Mouse (Mus musculus) erythroblast, embryonic 14.5 days (primary cell): ENCODE measurements around the gene Tmem14c. TPM values are rescaled to one million over a fixed set of nuclear protein-coding genes. Genes with fewer than 3 reads are reported as not detected.
"Not testable (repeated sequence)": the region's sequence is repeated elsewhere in the genome, so short reads cannot be mapped to it uniquely, and the experiment has no call there.

ENCODE experiments used
- H3K27me3 ChIP-seq: 2 replicates; pipeline ENCODE4 v1.6.1; 2012; ENCODE audit warnings: inconsistent platforms; ENCODE audit not compliant: control insufficient read depth
- H3K36me3 ChIP-seq: 2 replicates; pipeline ENCODE4 v1.6.1; 2012; ENCODE audit warnings: mild to moderate bottlenecking, inconsistent platforms; ENCODE audit not compliant: control insufficient read depth
- H3K4me1 ChIP-seq: 2 replicates; pipeline ENCODE4 v1.6.1; 2012; ENCODE audit warnings: inconsistent platforms; ENCODE audit not compliant: control insufficient read depth
- H3K4me3 ChIP-seq: replicated peaks from 2 replicates; pipeline ENCODE3; 2012; ENCODE audit warnings: moderate library complexity, mild to moderate bottlenecking, inconsistent platforms
- H3K9me3 ChIP-seq: 2 replicates; pipeline ENCODE4 v1.6.1; 2012; ENCODE audit warnings: low read length, inconsistent platforms, mixed read lengths; ENCODE audit not compliant: control insufficient read depth
- GATA1 ChIP-seq: IDR thresholded peaks from 2 replicates; pipeline ENCODE4 v1.6.1; 2012; ENCODE audit warnings: low read length, inconsistent platforms, mixed read lengths
- TAL1 ChIP-seq: IDR thresholded peaks from 3 replicates; pipeline ENCODE4 v1.6.1; 2012; ENCODE audit warnings: low read length, inconsistent platforms, mixed read lengths
- polyA plus RNA-seq: library from polyadenylated mRNA; stranded (reverse); fragments of >175 nt; gene quantifications from 2 replicates; pipeline ENCODE4 v1.2.3, GENCODE M21; 2012

The Tmem14c gene
- polyA plus RNA-seq, 1 experiment: 128 TPM

DNA sequence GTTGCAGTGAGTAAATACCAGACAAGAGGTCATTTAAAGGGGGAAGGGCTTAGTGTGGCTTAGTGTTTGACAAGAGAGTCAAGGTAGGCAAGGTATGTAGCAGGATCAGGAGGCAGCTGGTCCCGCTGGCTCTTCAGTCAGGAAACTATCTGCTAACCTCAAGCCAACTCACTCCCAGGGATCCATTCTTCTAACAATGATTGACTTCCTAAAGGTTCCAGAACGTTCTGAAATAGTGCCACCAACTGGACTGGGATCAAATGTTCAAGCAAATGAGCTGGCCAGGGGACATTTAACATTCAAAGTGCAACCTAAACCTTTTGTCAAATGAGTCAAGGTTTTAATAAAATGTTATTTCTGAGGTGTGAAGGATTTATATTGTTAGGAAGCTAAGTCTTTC lies 36.8 kb upstream of the Tmem14c start:
- H3K36me3 ChIP-seq: no peaks in the 10 kb centered on the region; the same call in 1 of the 2 replicates
- no peak for TF ChIP-seq TAL1
- TF ChIP-seq GATA1: no peak
- peaks cover 28% of the 10 kb centered on the region for H3K4me1 ChIP-seq
- H3K4me3 ChIP-seq: no peak overlapping the region
- no peaks in the 10 kb centered on the region for H3K27me3 ChIP-seq
- H3K9me3 ChIP-seq: no peaks in the 10 kb centered on the region; the same call in 1 of the 2 replicates

DNA sequence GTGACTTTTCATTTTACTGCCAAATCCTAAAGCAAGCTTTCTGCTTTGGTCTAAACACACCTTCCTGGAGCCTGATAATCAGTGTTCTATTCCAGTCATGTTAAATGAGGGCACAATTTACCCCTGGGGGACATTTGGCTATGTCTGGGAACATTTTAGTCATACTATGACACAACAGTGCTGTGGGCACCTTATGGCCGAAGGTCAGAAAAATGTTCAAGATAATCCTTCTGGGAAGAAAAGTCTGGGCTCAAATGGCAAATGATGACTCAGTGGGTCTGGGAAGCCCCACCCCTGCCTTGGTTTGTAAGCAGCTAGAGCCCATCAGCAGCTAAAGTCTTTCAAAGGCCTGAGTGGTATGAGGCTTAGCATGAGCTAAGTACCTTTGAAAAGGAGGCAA lies 33.3 kb upstream of the Tmem14c start:
- Histone ChIP-seq H3K27me3 (no peaks in the 10 kb centered on the region), H3K4me3 (no peak overlapping the region), H3K36me3 (no peaks in the 10 kb centered on the region; the same call in 1 of the 2 replicates), H3K9me3 (no peaks in the 10 kb centered on the region; the same call in 1 of the 2 replicates), H3K4me1 (peaks cover 58% of the 10 kb centered on the region)
- TF ChIP-seq TAL1: no peak
- no peak for TF ChIP-seq GATA1

DNA sequence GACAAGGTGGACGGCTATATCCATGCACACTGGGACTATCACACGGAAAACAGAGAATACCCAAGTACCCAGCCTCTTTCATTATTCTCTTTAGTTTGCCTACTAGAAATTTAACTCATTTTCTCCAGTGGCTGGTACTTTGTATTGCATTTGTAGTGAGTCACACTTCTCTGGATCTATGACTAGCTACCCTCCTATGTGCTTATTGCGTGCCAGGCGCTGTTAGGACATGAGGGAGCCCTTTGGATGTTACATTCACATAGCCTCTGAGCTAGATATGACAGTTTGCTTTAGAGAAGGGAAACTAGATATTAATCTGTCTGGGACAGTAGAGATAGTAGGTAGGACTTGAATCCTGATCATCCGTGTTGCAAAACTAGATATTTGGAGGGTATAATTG lies 30.0 kb upstream of the Tmem14c start:
- no peaks in the 10 kb centered on the region; the same call in 1 of the 2 replicates for H3K9me3 ChIP-seq
- H3K4me3 ChIP-seq: no peak overlapping the region
- H3K27me3 ChIP-seq: no peaks in the 10 kb centered on the region
- peaks cover 81% of the 10 kb centered on the region for H3K4me1 ChIP-seq
- TF ChIP-seq TAL1 (no peak), GATA1 (no peak)
- H3K36me3 ChIP-seq: no peaks in the 10 kb centered on the region; the same call in 1 of the 2 replicates

DNA sequence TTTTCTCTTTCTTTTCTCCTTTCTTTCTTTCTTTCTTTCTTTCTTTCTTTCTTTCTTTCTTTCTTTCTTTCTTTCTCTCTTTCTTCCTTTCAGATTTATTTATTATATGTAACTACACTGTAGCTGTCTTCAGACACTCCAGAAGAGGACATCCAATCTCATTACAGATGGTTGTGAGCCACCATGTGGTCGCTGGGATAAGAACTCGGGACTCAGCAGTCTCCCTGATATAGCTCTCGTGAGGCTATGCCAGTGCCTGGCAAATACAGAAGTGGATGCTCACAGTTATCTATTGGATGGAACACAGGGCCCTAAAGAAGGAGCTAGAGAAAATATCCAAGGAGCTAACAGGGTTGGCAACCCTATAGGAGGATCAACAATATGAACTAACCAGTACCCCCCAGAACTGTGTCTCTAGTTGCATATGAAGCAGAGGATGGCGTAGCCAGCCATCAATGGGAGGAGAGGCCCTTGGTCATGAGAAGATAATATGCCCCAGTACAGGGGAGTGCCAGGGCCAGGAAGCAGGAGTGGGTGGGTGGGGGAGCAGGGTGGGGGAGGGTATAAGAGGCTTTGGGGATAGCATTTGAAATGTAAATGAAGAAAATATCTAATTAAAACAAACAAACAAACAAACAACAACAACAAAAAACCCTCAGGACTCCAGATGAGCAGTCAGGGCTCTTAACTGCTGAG lies 28.3 kb upstream of the Tmem14c start:
- not testable (repeated sequence) for H3K36me3 ChIP-seq, H3K27me3 ChIP-seq, H3K9me3 ChIP-seq, H3K4me3 ChIP-seq
- peaks cover 77% of the 10 kb centered on the region for H3K4me1 ChIP-seq
- TF ChIP-seq GATA1: peak; percentile 22; the same call in 1 of the 2 replicates
- peak; percentile 64; the same call in 2 of the 3 replicates for TF ChIP-seq TAL1

DNA sequence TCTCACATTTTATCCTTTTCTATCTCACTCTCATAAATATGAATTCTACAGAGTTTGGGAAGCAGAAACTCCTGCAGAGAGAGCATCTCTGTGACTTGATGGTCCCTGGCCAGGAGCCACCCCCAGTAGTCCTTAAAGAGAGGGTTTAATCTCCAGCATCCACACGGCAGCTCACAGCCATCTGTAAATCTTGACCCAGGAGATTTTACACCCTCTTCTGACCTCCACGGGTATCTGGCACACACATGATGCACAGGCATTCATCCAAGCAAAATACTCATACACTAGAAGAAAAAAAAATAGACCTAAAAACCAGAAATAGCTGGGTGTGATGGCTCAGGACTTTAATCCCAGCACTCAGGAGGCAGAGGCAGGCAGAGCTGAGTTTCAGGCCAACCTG lies 27.7 kb upstream of the Tmem14c start:
- H3K9me3 ChIP-seq: no peaks in the 10 kb centered on the region
- TF ChIP-seq TAL1 (peak; percentile 59; the same call in 2 of the 3 replicates), GATA1 (peak; percentile 37; the same call in 1 of the 2 replicates)
- H3K4me3 ChIP-seq: no peak overlapping the region
- no peaks in the 10 kb centered on the region for H3K27me3 ChIP-seq
- peaks cover 71% of the 10 kb centered on the region for H3K4me1 ChIP-seq
- H3K36me3 ChIP-seq: no peaks in the 10 kb centered on the region; the same call in 1 of the 2 replicates

DNA sequence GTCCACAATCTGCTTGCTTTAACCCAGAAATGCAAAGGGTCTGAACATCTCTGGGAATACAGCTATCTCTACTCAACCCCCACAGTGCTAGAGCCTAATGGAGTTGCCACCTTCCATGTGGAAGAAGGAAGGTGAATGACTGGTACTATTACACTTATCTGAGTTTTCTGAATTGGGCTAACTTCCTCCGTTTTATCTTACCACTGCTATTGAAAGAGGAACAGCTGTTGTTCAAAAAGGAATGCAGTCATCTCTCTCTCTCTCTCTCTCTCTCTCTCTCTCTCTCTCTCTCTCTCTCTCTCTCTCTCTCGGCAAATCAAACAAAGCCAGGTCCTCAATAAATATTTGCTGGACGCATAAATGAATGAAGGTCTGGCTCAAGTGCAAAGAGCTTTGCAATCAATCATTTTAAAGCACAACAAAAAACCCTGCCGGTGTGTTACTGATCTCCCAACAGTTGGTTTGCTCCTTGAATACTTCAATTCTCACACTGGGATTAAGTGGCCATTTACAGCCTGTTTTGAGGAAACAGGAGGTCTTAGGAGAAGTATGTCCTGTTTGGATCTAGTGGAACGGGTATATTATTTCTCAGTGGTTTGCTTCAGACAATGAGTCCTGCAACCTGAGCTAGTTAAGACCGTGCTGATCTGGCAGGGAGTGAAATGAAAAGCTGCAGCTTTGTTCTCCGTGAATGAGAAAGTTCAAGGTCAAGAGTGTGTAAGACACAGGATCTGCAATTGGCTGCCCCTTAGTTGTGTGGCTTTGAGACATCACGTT lies 21.4 kb upstream of the Tmem14c start:
- TF ChIP-seq GATA1 (no peak), TAL1 (no peak)
- Histone ChIP-seq H3K4me3 (no peak overlapping the region), H3K36me3 (no peaks in the 10 kb centered on the region)

DNA sequence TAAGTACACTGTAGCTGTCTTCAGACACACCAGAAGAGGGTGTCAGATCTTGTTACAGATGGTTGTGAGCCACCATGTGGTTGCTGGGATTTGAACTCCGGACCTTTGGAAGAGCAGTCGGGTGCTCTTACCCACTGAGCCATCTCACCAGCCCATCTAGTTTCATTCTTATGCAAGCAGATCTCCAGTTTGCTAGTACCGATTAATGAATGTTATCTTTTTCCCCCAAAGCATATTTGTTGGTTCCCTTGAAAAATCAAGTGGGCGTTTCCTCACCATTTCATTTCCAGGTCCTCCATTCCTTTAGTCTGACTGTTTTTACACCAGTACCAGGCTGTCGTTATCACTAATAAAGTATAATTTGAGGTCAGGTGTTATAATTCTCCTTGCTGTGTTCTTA lies 17.6 kb upstream of the Tmem14c start:
- H3K9me3 ChIP-seq, H3K4me3 ChIP-seq, H3K27me3 ChIP-seq: not testable (repeated sequence)
- H3K36me3 ChIP-seq: peaks cover 14% of the 10 kb centered on the region
- peaks cover 43% of the 10 kb centered on the region for H3K4me1 ChIP-seq

More for the DNA sequence above, 21.4 kb upstream of the Tmem14c start:
- Histone ChIP-seq H3K9me3 (no peaks in the 10 kb centered on the region), H3K27me3 (no peaks in the 10 kb centered on the region), H3K4me1 (peaks cover 27% of the 10 kb centered on the region)

DNA sequence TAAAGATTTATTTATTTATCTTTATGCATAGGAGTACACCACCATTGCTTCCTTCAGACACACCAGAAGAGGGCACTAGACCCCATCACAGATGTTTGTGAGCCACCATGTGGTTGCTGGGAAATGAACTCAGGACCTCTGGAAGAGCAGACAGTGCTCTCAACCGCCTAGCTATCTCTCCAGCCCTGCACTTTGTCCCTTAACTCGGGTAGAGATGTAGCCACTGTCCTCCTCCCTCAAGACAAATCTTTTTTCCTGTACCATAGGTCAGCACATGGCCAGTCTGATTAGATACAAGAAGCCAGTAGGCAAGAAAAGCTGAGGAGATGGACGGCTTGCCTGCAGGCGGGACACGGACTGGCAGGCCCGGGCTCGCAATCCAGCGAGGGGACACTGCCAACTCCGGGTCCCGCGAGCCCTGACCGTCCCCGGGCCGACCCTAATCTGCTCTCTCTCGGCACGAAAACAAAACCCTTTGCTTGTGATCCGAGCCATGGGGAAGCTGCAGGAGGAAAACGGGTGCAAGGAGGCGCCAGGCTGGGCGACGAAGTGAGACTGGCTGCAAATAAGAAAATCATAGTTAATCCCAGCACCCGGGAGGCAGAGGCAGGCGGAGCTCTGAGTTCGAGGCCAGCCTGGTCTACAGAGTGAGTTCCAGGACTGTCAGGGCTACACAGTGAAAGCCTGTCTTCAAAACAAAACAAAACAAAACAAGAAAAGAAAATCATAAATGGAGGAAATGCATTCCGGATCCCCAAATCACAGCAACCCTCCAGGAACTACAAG lies 15.8 kb upstream of the Tmem14c start:
- H3K4me3 ChIP-seq: peak overlapping the region; percentile 100
- H3K27me3 ChIP-seq: no peaks in the 10 kb centered on the region
- H3K9me3 ChIP-seq: no peaks in the 10 kb centered on the region
- peaks cover 48% of the 10 kb centered on the region for H3K4me1 ChIP-seq
- H3K36me3 ChIP-seq: peaks cover 32% of the 10 kb centered on the region
- no peak for TF ChIP-seq GATA1
